Mouse (Mus musculus): ENCODE data around the gene Rint1.

Rint1 gene

DNA sequence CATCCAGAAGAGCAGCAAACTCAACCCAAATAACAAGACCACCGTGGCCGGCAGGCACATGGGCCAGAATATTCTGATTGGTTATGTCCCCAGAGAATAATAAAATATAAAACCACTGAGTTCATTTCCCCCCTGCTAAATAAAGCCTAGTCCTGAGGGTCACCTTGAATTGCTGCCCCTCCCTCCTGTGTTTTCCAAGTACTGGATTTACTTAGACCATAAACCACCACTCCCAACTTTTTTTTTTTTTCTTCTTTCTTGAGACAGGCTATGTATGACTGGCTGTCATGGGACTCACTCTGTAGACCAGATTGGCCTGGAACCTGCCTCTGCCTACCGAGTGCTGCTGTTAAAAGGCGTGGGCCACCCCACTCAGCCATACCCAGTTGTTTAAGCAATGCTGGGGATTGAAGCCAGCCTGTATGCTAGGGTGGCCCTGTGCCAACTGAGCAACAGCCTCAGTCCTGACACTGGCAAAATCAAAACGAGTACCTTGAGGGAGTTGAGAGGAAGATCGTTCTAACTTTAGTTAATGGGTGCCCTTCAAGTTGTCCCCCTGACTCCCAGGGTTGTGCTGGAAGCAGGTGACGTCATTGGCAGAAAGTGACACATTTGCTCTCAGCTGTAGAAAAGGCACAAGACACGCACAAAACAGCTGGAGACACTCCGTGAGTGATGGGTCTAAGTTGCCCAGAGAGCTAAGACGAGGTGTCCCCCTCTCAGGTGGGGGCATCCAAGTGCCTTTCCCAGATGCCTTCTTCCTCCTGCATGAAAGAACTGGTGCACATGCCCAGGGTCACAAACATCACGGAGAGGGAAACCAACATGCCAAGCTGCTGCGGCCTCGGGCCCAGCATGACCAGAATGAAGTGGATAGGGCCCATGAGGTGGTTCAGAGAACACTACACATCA, 76.8 kb downstream of the Rint1 start:
- no peak for DNase-seq (ENCODE audit: low spot score in 2 of 2)

DNA sequence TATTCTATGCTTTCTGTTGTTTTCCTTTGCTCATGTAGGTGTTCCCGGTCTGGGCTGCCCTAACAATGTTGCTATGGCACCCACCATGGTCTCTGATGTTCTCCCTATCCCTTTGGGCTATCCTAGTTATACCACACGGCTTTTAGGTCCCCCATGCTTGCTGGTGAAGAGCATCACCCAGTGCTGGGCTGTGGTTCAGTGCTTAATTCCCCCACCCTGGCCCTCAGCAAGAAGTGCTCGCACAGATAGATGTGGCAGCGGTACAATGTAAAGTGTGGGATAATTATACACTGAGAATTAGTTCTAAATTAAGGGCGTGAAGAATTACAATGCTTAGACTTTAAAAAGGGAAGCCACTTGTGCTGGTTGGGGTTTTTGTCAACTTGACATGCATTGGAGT, 78.4 kb downstream of the Rint1 start:
- DNase-seq (ENCODE audit: low spot score in 2 of 2), result no peak

Measured in frontal cortex, postnatal 36 days (tissue).